Mouse (Mus musculus) ES-E14 (cell line): ENCODE results near the gene Syt7. TPM values are rescaled to one million over a fixed set of nuclear protein-coding genes. Genes with fewer than 3 reads are reported as not detected.

Source experiments
- DNase-seq: peaks from one replicate; pipeline ENCODE4 v3.0.0-alpha.2; 2013; ENCODE audit warnings: low read depth, low spot score
- H3K27ac ChIP-seq: 2 replicates; pipeline ENCODE4 v1.5.1; 2012; ENCODE audit warnings: low read depth, mild to moderate bottlenecking, low read length, moderate library complexity, mixed read lengths; ENCODE audit not compliant: poor library complexity, insufficient read depth, severe bottlenecking
- H3K36me3 ChIP-seq: 2 replicates; pipeline ENCODE4 v1.6.1; 2012; ENCODE audit warnings: mild to moderate bottlenecking, low read length, moderate library complexity, mixed read lengths; ENCODE audit not compliant: control insufficient read depth, poor library complexity, insufficient read depth, severe bottlenecking
- H3K4me1 ChIP-seq, 2 experiments: fragments of 150-350 bp in 1 of 2; sonication (generic) in 1 of 2; 2 replicates each; pipeline ENCODE4 v1.6.1; 2012; ENCODE audit warnings: low read length in 2 of 2, mild to moderate bottlenecking in 1 of 2, mixed read lengths in 1 of 2; ENCODE audit not compliant: control insufficient read depth in 2 of 2, insufficient read depth in 2 of 2, poor library complexity in 1 of 2
- H3K4me3 ChIP-seq, 2 experiments: fragments of 150-350 bp in 1 of 2; sonication (generic) in 1 of 2; 2 replicates each; pipeline ENCODE4 v1.5.1; 2012; ENCODE audit warnings: low read length in 2 of 2, low read depth in 1 of 2, mild to moderate bottlenecking in 1 of 2, mixed read lengths in 1 of 2; ENCODE audit not compliant: insufficient read depth in 1 of 2, poor library complexity in 1 of 2, severe bottlenecking in 1 of 2
- H3K9ac ChIP-seq: 2 replicates; pipeline ENCODE4 v1.6.1; 2012; ENCODE audit warnings: low read depth, mild to moderate bottlenecking, low read length, mixed read lengths; ENCODE audit not compliant: poor library complexity, insufficient read depth, severe bottlenecking
- H3K9me3 ChIP-seq: fragments of 150-350 bp; sonication (generic); 2 replicates; pipeline ENCODE4 v1.6.1; 2012; ENCODE audit warnings: low read depth, mild to moderate bottlenecking, low read length; ENCODE audit not compliant: control insufficient read depth, insufficient read depth
- CHD2 ChIP-seq: IDR thresholded peaks from 2 replicates; pipeline ENCODE4 v1.6.1; 2014; ENCODE audit warnings: mild to moderate bottlenecking, low read depth, low read length, inconsistent platforms
- HCFC1 ChIP-seq: IDR thresholded peaks from 2 replicates; pipeline ENCODE4 v1.6.1; 2012; ENCODE audit warnings: low read length, inconsistent platforms, borderline replicate concordance; ENCODE audit not compliant: insufficient read depth
- MAFK ChIP-seq: IDR thresholded peaks from 2 replicates; pipeline ENCODE4 v1.6.1; 2014; ENCODE audit warnings: mild to moderate bottlenecking, low read depth, low read length, inconsistent platforms; ENCODE audit not compliant: insufficient read depth
- ZC3H11A ChIP-seq: IDR thresholded peaks from 2 replicates; pipeline ENCODE4 v1.6.1; 2012; ENCODE audit warnings: low read depth, mild to moderate bottlenecking, inconsistent platforms, low read length, borderline replicate concordance
- ZNF384 ChIP-seq: IDR thresholded peaks from 2 replicates; pipeline ENCODE4 v1.6.1; 2012; ENCODE audit warnings: low read depth, low read length, inconsistent platforms
- in situ Hi-C, 2 experiments: fragments of 600-800 bp; cut with MboI; formaldehyde crosslinking; loops; one replicate each; pipeline ENCODE4 v1.15.1; 2025; ENCODE audit warnings: low sequenced_read_pairs in 2 of 2, inconsistent platforms in 1 of 2; ENCODE audit not compliant: unreplicated experiment in 2 of 2
- total RNA-seq: library from RNA; depleted of rRNA; stranded (reverse); fragments of 300-350 nt; gene quantifications from 2 replicates; pipeline ENCODE4 v1.2.3, GENCODE M21; 2012

Gene Syt7
- total RNA-seq, 1 experiment = 2.6 TPM

DNA sequence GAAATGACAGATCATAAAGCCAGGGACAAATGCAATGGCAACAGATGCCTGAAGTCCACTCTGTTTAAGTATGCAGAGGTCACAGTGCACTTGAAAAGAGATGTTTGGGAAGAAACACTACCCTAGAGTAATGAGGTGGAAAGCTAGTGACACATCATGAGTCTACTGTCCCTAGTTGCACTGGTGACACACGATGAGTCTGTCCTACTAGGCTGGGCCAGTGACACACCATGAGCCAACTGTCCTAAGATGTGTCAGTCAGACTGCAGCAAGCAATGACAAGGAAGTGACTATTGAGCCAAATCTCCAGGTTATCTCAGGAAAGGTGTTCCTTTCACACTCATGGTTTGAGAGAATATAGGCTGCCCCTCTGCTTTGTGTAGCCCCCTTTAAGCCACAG lies 106.8 kb downstream of the Syt7 start:
- Histone ChIP-seq H3K36me3 (peaks cover 5% of the 10 kb centered on the region; the same call in 1 of the 2 replicates), H3K27ac (no peak overlapping the region), H3K4me1 (peaks cover 4 to 5% of the 10 kb centered on the region in 2 experiments; a peak in 2 of 4 replicates), H3K9me3 (no peaks in the 10 kb centered on the region), H3K4me3 (no peak overlapping the region), H3K9ac (no peak overlapping the region)
- no peak for TF ChIP-seq HCFC1
- no peak for TF ChIP-seq ZC3H11A
- no peak for TF ChIP-seq CHD2
- TF ChIP-seq ZNF384 = no peak
- no peak for TF ChIP-seq MAFK
- in situ Hi-C loops = loop anchor here in 1 of 2 experiments (10.0 kb wide), 1 partner anchor 151 kb away; no protein-coding TSS in a partner anchor
- DNase-seq = no peak

DNA sequence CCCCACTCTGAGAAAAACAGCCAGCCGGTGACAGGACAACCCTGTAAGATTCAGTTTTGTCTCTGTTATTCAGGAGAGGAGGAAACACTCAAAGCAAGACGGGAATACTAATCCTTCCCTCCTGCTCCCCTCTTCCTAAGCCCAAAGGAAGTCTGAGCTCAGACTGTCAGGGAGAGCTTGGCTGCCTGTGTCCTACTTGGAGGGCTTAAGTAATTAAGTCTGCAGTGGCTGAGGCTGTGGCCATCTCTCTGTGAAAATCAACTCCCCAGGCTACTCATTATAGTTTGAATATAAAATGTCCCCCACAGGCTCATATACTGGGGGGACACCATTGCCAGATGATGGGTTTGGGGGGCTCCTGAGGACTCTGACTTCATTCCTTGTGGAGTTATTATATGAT lies 108.1 kb downstream of the Syt7 start:
- H3K4me1 ChIP-seq = peaks cover 4 to 5% of the 10 kb centered on the region in 2 experiments; a peak in 2 of 4 replicates
- H3K4me3 ChIP-seq = no peak overlapping the region
- in situ Hi-C loops = loop anchor here in 1 of 2 experiments (10.0 kb wide), 1 partner anchor 152 kb away; no protein-coding TSS in a partner anchor
- no peak overlapping the region for H3K27ac ChIP-seq
- H3K9ac ChIP-seq = no peak overlapping the region
- DNase-seq = no peak
- H3K36me3 ChIP-seq = peaks cover 11% of the 10 kb centered on the region; the same call in 1 of the 2 replicates
- TF ChIP-seq HCFC1 (no peak), CHD2 (no peak), MAFK (no peak), ZNF384 (no peak), ZC3H11A (no peak)
- H3K9me3 ChIP-seq = no peaks in the 10 kb centered on the region

DNA sequence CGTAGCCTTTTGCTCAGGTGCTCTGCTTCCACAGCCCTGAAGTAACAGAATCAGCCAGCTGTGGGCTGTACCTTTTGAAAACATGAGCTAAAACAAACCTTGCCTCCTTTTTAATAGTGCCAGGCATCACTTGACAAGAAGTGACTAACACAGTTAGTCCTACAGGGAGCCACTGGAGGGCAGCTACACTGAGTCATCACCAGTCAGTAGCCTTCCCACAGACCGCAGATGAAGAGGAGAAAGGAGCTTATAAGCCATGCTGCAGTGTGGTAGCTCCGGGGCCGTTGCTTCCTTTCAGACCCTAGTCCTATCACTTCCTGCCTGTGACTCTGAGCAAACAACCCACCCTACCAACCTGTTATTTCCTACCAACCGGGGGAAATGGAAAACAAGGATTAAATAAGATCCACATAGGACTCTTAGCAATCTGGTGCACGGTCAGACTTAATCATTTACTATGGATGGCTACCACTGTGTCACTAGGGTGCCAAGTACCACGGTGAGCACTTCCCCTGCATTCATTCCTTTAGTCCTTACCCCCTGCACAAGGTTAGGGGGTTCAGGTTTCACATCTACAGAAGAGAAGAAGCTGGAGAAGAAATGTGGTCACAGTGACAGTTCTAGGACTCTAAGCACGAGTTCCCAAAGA lies 108.7 kb downstream of the Syt7 start:
- TF ChIP-seq HCFC1 (no peak), ZC3H11A (no peak), ZNF384 (no peak), MAFK (no peak), CHD2 (no peak)
- Histone ChIP-seq H3K4me1 (peaks cover 4 to 5% of the 10 kb centered on the region in 2 experiments; a peak in 2 of 4 replicates), H3K27ac (no peak overlapping the region), H3K36me3 (peaks cover 14% of the 10 kb centered on the region; the same call in 1 of the 2 replicates), H3K4me3 (no peak overlapping the region), H3K9me3 (no peaks in the 10 kb centered on the region), H3K9ac (no peak overlapping the region)
- DNase-seq = no peak
- in situ Hi-C loops = loop anchor here in 1 of 2 experiments (10.0 kb wide), 1 partner anchor 153 kb away; no protein-coding TSS in a partner anchor

DNA sequence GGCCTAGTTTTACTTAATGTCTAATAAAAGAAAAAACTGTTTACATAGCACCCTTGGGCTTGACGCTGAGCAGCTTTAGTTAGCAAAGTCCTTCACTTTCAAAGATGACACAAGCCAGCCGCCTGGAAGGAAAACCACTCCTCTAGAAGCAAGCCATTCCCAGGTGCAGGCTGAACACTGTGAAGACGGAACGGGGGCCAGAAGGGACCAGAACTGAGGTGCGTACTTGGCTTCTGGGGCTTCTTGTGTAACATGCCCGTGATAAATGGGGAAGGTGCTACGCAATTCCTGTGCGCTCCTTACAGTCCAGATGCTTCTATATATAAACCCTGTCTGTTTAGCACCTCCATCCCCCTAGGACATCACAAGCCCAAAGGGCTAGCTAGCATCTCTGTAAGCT lies 111.7 kb downstream of the Syt7 start:
- Histone ChIP-seq H3K4me1 (peaks cover 4 to 5% of the 10 kb centered on the region in 2 experiments; a peak in 2 of 4 replicates), H3K9ac (no peak overlapping the region), H3K36me3 (peaks cover 14% of the 10 kb centered on the region; the same call in 1 of the 2 replicates), H3K4me3 (no peak overlapping the region), H3K9me3 (no peaks in the 10 kb centered on the region), H3K27ac (no peak overlapping the region)
- no peak for DNase-seq
- TF ChIP-seq MAFK (no peak), ZC3H11A (no peak), CHD2 (no peak), HCFC1 (no peak), ZNF384 (no peak)
- in situ Hi-C loops = no loop called here
